Mouse (Mus musculus): ENCODE measurements around the gene B3gnt3. TPM values are rescaled to one million over a fixed set of nuclear protein-coding genes. Genes with fewer than 3 reads are reported as not detected.

B3gnt3 gene
- total RNA-seq, 2 experiments from 2014 or later: 0.52 to 0.75 TPM

DNA sequence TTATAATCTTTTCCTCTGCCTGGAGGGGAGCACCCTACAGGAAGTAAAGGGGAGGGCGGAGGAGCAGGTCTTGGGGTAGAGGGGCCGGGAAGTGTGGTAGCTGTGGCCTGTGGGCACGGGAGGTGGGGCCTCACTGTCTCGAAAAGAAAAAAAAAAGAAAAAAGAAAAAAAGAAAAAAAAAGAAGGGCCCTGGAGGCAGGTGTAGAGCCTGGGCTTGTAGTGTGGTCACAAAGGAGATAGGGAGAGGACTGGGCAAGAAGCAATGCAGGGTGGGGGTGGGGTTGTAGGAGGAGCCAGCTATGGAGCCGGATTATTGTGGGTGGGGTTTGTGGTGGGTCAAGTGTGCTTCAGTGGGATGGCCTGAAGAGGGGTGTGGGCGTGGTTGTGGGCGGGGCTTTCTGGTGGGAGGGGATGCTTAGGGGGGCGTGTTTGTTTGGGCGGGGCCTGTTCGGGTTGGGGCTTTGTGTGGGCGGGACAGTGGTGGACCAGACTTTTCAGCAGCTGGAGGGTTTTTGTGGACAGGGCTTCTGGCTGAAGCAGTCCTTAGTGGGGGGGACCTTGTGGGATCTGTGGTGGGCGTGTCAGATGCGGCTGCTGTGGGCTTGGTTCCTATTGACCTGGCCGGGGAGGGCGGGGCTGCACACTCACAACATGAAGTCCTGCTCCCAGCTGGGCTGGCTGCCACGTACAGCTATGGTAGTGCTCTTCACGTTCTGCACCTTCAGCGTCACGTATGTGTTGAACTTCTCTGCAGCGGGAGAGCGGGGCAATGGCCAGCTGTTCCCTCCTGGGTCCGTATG is 36.1 kb downstream of the B3gnt3 start:
- DNase-seq (ENCODE audit: low spot score in 2 of 2): no peak
- intact Hi-C loops (cut with DNase I): no loop called here

DNA sequence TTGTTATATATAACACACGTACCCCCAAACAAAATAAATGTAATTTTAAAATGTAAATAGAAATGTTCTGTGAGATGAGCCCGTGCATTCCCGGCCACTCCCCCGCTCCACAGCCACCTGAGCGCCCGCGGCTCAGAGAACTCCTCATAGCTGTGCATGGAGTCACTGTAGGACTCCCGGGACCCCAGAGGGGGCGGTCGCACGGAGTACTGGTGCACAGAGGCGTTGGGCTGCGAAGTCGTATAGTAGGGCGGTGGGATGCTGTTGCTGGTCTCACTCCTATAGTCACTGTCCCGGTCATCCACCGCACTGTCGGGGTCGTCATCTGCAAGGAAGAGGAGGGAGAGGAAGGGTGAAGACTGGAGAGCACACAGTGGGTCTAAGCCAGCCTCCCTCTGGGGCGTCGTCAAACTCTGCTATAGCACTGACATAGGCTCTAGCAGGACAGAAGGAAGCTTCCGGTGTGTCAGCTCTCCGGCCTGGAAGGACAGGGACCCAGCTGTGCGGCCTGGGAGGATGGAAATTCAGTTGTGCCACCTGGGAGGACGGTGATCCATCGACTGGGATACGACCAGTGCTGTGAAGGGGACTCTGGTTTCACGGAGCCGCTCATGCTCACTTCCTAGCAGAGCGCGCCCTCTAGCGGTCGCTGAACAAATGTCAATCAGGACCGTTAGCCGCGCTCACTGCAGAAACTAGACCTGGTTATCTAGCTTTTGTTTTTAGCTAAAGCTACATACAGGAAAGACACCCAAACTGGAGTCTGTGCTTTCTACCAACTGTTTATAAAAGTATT is 41.1 kb downstream of the B3gnt3 start:
- DNase-seq (ENCODE audit: low spot score in 2 of 2): peak; percentile 77 to 82
- intact Hi-C loops (cut with DNase I): loop anchor here (2.0 to 5.0 kb wide), 3 partner anchors 48 to 100 kb away; partner anchors contain the start of genes Colgalt1 and Fam129c

DNA sequence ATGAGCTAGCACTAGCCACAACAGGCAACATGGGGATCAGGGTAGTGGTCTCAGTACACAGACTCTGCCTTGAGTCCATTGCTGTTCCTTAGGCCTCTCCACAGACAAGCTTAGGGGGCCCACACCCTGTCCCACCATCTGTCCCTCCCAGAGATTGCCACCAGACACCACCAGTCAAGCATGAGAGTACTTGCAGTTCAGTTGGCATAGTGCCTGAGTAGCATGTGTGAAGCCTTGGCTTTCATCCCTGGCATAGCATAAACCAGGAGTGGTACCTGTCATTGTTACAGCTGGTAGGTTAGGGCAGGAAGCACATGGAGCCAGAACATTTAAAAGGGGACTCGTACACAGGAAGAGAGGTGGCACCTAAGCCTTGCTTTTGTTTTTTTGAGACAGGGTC is 41.8 kb downstream of the B3gnt3 start:
- no peak for DNase-seq (ENCODE audit: low spot score in 2 of 2)
- intact Hi-C loops (cut with DNase I): loop anchor here (2.0 to 5.0 kb wide), 3 partner anchors 47 to 99 kb away; partner anchors contain the start of genes Colgalt1 and Fam129c

DNA sequence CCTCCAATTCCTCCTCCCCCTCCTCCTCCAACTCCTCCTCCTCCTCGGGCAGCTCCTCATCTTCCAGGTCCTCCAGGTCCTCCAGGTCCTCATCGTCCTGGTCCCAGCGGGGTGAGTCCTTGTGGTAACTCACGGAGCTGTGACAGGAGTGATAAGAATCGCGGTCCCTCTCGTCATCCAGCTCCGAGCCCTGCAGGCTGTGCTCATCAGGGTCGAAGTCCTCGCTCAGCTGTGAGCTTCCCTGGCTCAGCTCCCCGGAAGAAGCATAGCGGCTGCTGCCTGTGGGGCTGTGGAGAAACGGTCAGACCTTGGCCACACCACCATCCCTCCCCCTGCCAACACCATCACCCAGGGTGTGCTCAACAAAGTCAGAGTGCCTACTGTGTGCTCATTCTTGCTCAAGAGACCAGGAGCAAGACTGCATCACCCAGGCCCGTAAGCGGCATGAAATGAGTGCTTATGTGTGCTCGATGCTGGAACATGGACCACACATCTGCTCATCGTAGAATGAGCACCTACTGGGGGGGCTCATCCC is 43.0 kb downstream of the B3gnt3 start:
- no peak for DNase-seq (ENCODE audit: low spot score in 2 of 2)
- intact Hi-C loops (cut with DNase I): no loop called here

DNA sequence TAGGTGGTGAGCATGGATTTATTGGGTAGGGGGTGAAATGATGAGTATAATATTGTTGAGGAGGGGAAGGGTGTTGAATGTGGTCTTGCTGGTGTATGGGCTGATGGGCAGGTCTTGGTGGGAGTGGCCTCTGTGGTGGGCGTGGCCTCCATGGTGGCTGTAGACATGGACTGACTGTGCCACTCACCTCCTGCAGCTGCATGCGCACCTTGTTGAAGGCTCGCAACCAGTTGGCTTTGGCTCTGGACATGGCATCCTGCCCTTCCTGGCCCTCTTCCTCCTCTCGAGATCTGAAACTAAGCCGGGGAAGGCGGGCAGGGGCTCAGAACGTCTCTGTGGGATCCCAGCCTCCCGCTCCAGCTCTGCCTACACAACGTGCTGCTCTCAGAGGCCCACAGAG is 43.8 kb downstream of the B3gnt3 start:
- no peak for DNase-seq (ENCODE audit: low spot score in 2 of 2)
- intact Hi-C loops (cut with DNase I): no loop called here

DNA sequence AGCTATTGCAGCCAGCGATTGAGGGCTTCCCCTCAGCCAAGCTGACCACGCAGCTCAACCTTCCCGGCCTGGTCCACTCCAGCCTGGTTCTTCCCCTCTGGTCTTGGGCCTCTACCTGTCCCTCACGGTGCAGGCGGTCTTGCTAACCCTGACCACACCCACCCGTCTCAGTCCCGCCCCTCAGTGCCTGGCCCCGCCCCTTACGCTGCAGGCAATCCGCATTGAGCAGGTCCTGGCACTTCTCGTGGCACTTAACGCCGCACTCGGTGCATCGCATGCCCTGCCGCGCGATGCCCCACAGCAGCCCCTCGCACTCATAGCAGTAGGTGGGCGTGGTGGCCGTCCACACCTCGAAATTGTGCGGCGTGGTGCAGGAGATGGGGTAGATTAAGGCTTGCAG is 47.0 kb downstream of the B3gnt3 start:
- intact Hi-C loops (cut with DNase I): no loop called here
- no peak for DNase-seq (ENCODE audit: low spot score in 2 of 2)

DNA sequence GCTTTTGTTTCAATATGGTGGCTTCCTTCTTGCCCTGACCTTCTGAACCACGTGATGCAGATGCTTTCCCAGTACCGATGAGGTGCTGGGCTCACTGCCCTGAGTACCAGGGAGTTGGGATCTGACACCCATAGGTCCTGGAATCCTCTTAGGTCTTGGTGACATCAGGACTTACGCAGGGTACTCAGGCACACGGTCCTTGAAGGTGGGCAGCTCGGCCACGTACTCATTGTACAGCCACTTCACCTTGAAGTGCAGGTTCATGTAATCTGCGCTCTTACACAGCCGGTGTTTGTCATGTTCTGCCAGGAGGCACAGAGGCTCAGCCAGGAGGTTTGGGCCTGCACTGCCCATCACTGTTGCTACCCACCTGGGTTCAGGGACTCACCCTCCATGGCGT is 56.1 kb downstream of the B3gnt3 start:
- DNase-seq (ENCODE audit: low spot score in 2 of 2): no peak
- intact Hi-C loops (cut with DNase I): no loop called here

Other genes with a start within 250 kb of the B3gnt3 start
- 100 to 1,000 TPM; 303 to 342 TPM for gene Abhd8, start 238.1 kb downstream of the B3gnt3 start, total RNA-seq (2021)
- 10 to 100 TPM; 47.3 to 68.9 TPM for gene Mrpl34, start 236.8 kb downstream of the B3gnt3 start, total RNA-seq (2021)
- 10 to 100 TPM; 70.7 to 78.7 TPM for gene Dda1, start 232.6 kb downstream of the B3gnt3 start, total RNA-seq (2021)
- 10 to 100 TPM; 59.3 to 62.2 TPM for gene Ano8, start 215.8 kb downstream of the B3gnt3 start, total RNA-seq (2021)
- gene Gtpbp3, start 213.7 kb downstream of the B3gnt3 start, total RNA-seq (2021): 10 to 100 TPM; 34.2 to 36.0 TPM
- gene Plvap, start 190.0 kb downstream of the B3gnt3 start, total RNA-seq (2021): 1 to 10 TPM; 7.4 to 9.4 TPM
- gene Ccdc194, start 176.1 kb downstream of the B3gnt3 start, total RNA-seq (2021): not detected
- 1 to 10 TPM; 3.5 to 4.8 TPM for gene Bst2, start 164.3 kb downstream of the B3gnt3 start, total RNA-seq (2021)
- 10 to 100 TPM; 37.8 to 43.0 TPM for gene Mvb12a, start 158.9 kb downstream of the B3gnt3 start, total RNA-seq (2021)
- not detected for gene Tmem221, start 142.9 kb downstream of the B3gnt3 start, total RNA-seq (2021)
- under 1 TPM; 0.18 to 0.22 TPM for gene Nxnl1, start 135.2 kb downstream of the B3gnt3 start, total RNA-seq (2021)
- gene Slc27a1, start 132.9 kb downstream of the B3gnt3 start, total RNA-seq (2021): 100 to 1,000 TPM in 1 of 2 experiments, 10 to 100 TPM in 1; 94.7 to 109 TPM
- gene Pgls, start 109.6 kb downstream of the B3gnt3 start, total RNA-seq (2021): 10 to 100 TPM; 31.1 to 41.6 TPM
- 1 to 10 TPM; 3.9 to 4.0 TPM for gene Fam129c, start 104.1 kb downstream of the B3gnt3 start, total RNA-seq (2021)
- gene Colgalt1, start 90.8 kb downstream of the B3gnt3 start, total RNA-seq (2021): 10 to 100 TPM; 48.5 to 52.2 TPM
- gene Unc13a, start 30.0 kb downstream of the B3gnt3 start, total RNA-seq (2021): 100 to 1,000 TPM; 278 to 328 TPM
- gene Jak3, start 25.5 kb downstream of the B3gnt3 start, total RNA-seq (2021): 1 to 10 TPM; 4.0 to 5.5 TPM
- gene Insl3, start 12.6 kb downstream of the B3gnt3 start, total RNA-seq (2021): 1 to 10 TPM in 1 of 2 experiments, under 1 TPM in 1; 0.59 to 1.9 TPM
- 100 to 1,000 TPM; 156 to 193 TPM for gene Fcho1, start 23.9 kb upstream of the B3gnt3 start, total RNA-seq (2021)
- gene Zfp709, start 180.2 kb upstream of the B3gnt3 start, total RNA-seq (2021): 10 to 100 TPM in 1 of 2 experiments, 1 to 10 TPM in 1; 8.7 to 13.6 TPM
- gene Zfp882, start 206.8 kb upstream of the B3gnt3 start, total RNA-seq (2021): 10 to 100 TPM; 10.5 to 11.9 TPM
- gene Zfp617, start 206.8 kb upstream of the B3gnt3 start, total RNA-seq (2021): 10 to 100 TPM; 27.5 to 29.3 TPM
- 10 to 100 TPM; 13.5 to 18.7 TPM for gene Zfp961, start 249.2 kb upstream of the B3gnt3 start, total RNA-seq (2021)